Mouse (Mus musculus) embryonic facial prominence, embryonic 11.5 days (tissue): Measurements from ENCODE around the gene Bcl2. TPM values are rescaled to one million over a fixed set of nuclear protein-coding genes. Genes with fewer than 3 reads are reported as not detected.

Source experiments
- ATAC-seq: fragments of 200-750 bp; cut with Nextera tagmentation; replicated peaks from 2 replicates; pipeline ENCODE4 v1.8.0; 2017; ENCODE audit warnings: low read depth; ENCODE audit not compliant: insufficient number of reproducible peaks, low FRiP score, low TSS enrichment
- DNase-seq: peaks from one replicate; pipeline ENCODE4 v3.0.0-alpha.2; 2015; ENCODE audit warnings: low spot score
- H3K27ac ChIP-seq: fragments of 300-500 bp; sonication (generic); replicated peaks from 2 replicates; pipeline ENCODE4 v1.5.1; 2014; ENCODE audit warnings: mild to moderate bottlenecking, low read depth, low read length, control low read depth
- H3K27me3 ChIP-seq: fragments of 300-500 bp; sonication (generic); 2 replicates; pipeline ENCODE4 v1.6.1; 2014; ENCODE audit warnings: mild to moderate bottlenecking, low read length, moderate library complexity, mixed read lengths; ENCODE audit not compliant: control insufficient read depth, insufficient read depth
- H3K36me3 ChIP-seq: fragments of 300-500 bp; sonication (generic); replicated peaks from 2 replicates; pipeline ENCODE4 v1.6.1; 2014; ENCODE audit warnings: low read depth, mild to moderate bottlenecking, low read length, moderate library complexity, mixed read lengths; ENCODE audit not compliant: control insufficient read depth, insufficient read depth
- H3K4me1 ChIP-seq: fragments of 300-500 bp; sonication (generic); 2 replicates; pipeline ENCODE4 v1.6.1; 2014; ENCODE audit warnings: low read length, mixed read lengths; ENCODE audit not compliant: control insufficient read depth, insufficient read depth
- H3K4me2 ChIP-seq: fragments of 300-500 bp; sonication (generic); 2 replicates; pipeline ENCODE4 v1.6.1; 2014; ENCODE audit warnings: low read depth, mild to moderate bottlenecking, control low read depth, low read length, moderate library complexity
- H3K4me3 ChIP-seq: fragments of 300-500 bp; sonication (generic); 2 replicates; pipeline ENCODE4 v1.5.1; 2014; ENCODE audit warnings: low read depth, low read length, control low read depth
- H3K9ac ChIP-seq: fragments of 300-500 bp; sonication (generic); replicated peaks from 2 replicates; pipeline ENCODE4 v1.6.1; 2014; ENCODE audit warnings: mild to moderate bottlenecking, control low read depth, low read length
- H3K9me3 ChIP-seq: fragments of 300-500 bp; sonication (generic); replicated peaks from 2 replicates; pipeline ENCODE4 v1.6.1; 2016; ENCODE audit warnings: mild to moderate bottlenecking, low read length, inconsistent platforms, mixed read lengths; ENCODE audit not compliant: control insufficient read depth
- WGBS: fragments of 180-500 bp; shearing (Covaris S2); extraction: QIAGEN DNeasy Blood & Tissue Kit; methylation state at CpG from one replicate; pipeline ENCODE4 v1.1.7; 2014; 5-methylcytosine and 5-hydroxymethylcytosine counted together
- polyA plus RNA-seq: library from polyadenylated mRNA; unstranded; fragments of >200 nt; fragmentation: Nextera tagmentation; extraction: Ambion mirVana; gene quantifications from 2 replicates; pipeline ENCODE4 v1.2.1, GENCODE M21; 2014

The Bcl2 gene
- polyA plus RNA-seq, 1 experiment from 2014 or later: 7.1 TPM

GRCm38 (mm10) chr1:106627241-106627640, 86.8 kb downstream of the Bcl2 start:
- no peak overlapping the region for H3K4me2 ChIP-seq
- no peak overlapping the region for H3K9ac ChIP-seq
- WGBS: 69% methylated on average over 5 of the region's 5 CpGs
- no peak for DNase-seq
- H3K36me3 ChIP-seq: no peaks in the 10 kb centered on the region
- H3K4me1 ChIP-seq: peaks cover 7% of the 10 kb centered on the region; the same call in 1 of the 2 replicates
- H3K27me3 ChIP-seq: no peaks in the 10 kb centered on the region
- H3K4me3 ChIP-seq: no peak overlapping the region
- no peak overlapping the region for H3K27ac ChIP-seq
- no peak for ATAC-seq
- no peaks in the 10 kb centered on the region for H3K9me3 ChIP-seq

- Histone ChIP-seq H3K4me1 (no peaks in the 10 kb centered on the region), H3K27ac (no peak overlapping the region), H3K4me3 (no peak overlapping the region), H3K36me3 (no peaks in the 10 kb centered on the region), H3K9me3 (no peaks in the 10 kb centered on the region), H3K9ac (no peak overlapping the region), H3K27me3 (no peaks in the 10 kb centered on the region), H3K4me2 (no peak overlapping the region)
- DNase-seq (no peak), ATAC-seq (0 out of 2 replicates have a peak, but pooled peaks have one; percentile 23)
- WGBS: 69% methylated on average over 3 of the region's 3 CpGs
Observed at GRCm38 (mm10) chr1:106620174-106620931, 93.7 kb downstream of the Bcl2 start.

- Histone ChIP-seq H3K27me3 (no peaks in the 10 kb centered on the region), H3K4me2 (no peak overlapping the region), H3K9ac (no peak overlapping the region), H3K4me1 (no peaks in the 10 kb centered on the region), H3K27ac (no peak overlapping the region), H3K36me3 (no peaks in the 10 kb centered on the region), H3K9me3 (no peaks in the 10 kb centered on the region), H3K4me3 (no peak overlapping the region)
- ATAC-seq: no peak
- 68% methylated on average over 3 of the region's 3 CpGs for WGBS
- no peak for DNase-seq
Observed at GRCm38 (mm10) chr1:106618814-106619213, 95.3 kb downstream of the Bcl2 start.

- Histone ChIP-seq H3K27ac (no peak overlapping the region), H3K27me3 (no peaks in the 10 kb centered on the region), H3K9me3 (no peaks in the 10 kb centered on the region), H3K9ac (no peak overlapping the region), H3K4me1 (no peaks in the 10 kb centered on the region), H3K4me3 (no peak overlapping the region), H3K36me3 (no peaks in the 10 kb centered on the region), H3K4me2 (no peak overlapping the region)
- ATAC-seq: no peak
- WGBS: 87% methylated on average over 5 of the region's 5 CpGs
- no peak for DNase-seq
Observed at GRCm38 (mm10) chr1:106616955-106617354, 97.1 kb downstream of the Bcl2 start.

- Histone ChIP-seq H3K9me3 (no peaks in the 10 kb centered on the region), H3K4me1 (no peaks in the 10 kb centered on the region), H3K4me3 (no peak overlapping the region), H3K27me3 (no peaks in the 10 kb centered on the region), H3K9ac (no peak overlapping the region), H3K4me2 (no peak overlapping the region), H3K27ac (no peak overlapping the region), H3K36me3 (no peaks in the 10 kb centered on the region)
- WGBS: 81% methylated on average over 5 of the region's 5 CpGs
- no peak for ATAC-seq
- no peak for DNase-seq
Observed at GRCm38 (mm10) chr1:106613371-106613770, 100.7 kb downstream of the Bcl2 start.

- no peaks in the 10 kb centered on the region for H3K4me1 ChIP-seq
- 67% methylated on average over 8 of the region's 8 CpGs for WGBS
- H3K4me2 ChIP-seq: no peak overlapping the region
- H3K9ac ChIP-seq: no peak overlapping the region
- H3K27ac ChIP-seq: no peak overlapping the region
- H3K36me3 ChIP-seq: no peaks in the 10 kb centered on the region
- H3K4me3 ChIP-seq: no peak overlapping the region
- H3K9me3 ChIP-seq: no peaks in the 10 kb centered on the region
- ATAC-seq (no peak), DNase-seq (no peak)
- no peaks in the 10 kb centered on the region for H3K27me3 ChIP-seq
Observed at GRCm38 (mm10) chr1:106612166-106613031, 101.7 kb downstream of the Bcl2 start.

- WGBS: 78% methylated on average over 6 of the region's 6 CpGs
- Histone ChIP-seq H3K4me2 (no peak overlapping the region), H3K36me3 (no peaks in the 10 kb centered on the region), H3K4me1 (no peaks in the 10 kb centered on the region), H3K9ac (no peak overlapping the region), H3K27ac (no peak overlapping the region), H3K9me3 (no peaks in the 10 kb centered on the region), H3K4me3 (no peak overlapping the region), H3K27me3 (no peaks in the 10 kb centered on the region)
- no peak for DNase-seq
- ATAC-seq: no peak
Observed at GRCm38 (mm10) chr1:106611246-106611645, 102.8 kb downstream of the Bcl2 start.
